Mouse (Mus musculus) E14TG2a.4 (cell line): ENCODE measurements around the gene Rnf19b.

ENCODE experiments used
- H3K27me3 ChIP-seq: 2 replicates; pipeline ENCODE4 v1.6.1; 2014; ENCODE audit warnings: low read length, control low read depth; ENCODE audit not compliant: insufficient read depth
- H3K36me3 ChIP-seq: 2 replicates; pipeline ENCODE4 v1.6.1; 2014; ENCODE audit warnings: low read length, control low read depth; ENCODE audit not compliant: insufficient read depth
- H3K4me1 ChIP-seq: replicated peaks from 2 replicates; pipeline ENCODE4 v1.6.1; 2014; ENCODE audit warnings: low read depth, low read length, control low read depth
- H3K4me3 ChIP-seq: replicated peaks from 2 replicates; pipeline ENCODE4 v1.5.1; 2014; ENCODE audit warnings: mild to moderate bottlenecking, low read length
- H3K9me3 ChIP-seq: 2 replicates; pipeline ENCODE4 v1.6.1; 2014; ENCODE audit warnings: low read length, control low read depth
- CTCF ChIP-seq: conservative IDR thresholded peaks from 2 replicates; pipeline ENCODE4 v1.5.1; 2014; ENCODE audit warnings: low read length
- NANOG ChIP-seq: IDR thresholded peaks from 2 replicates; pipeline ENCODE4 v1.6.1; 2014; ENCODE audit warnings: borderline replicate concordance, low read length, mixed read lengths
- POU5F1 ChIP-seq: IDR thresholded peaks from 2 replicates; pipeline ENCODE4 v1.6.1; 2014; ENCODE audit warnings: low read length, borderline replicate concordance

The Rnf19b gene

DNA sequence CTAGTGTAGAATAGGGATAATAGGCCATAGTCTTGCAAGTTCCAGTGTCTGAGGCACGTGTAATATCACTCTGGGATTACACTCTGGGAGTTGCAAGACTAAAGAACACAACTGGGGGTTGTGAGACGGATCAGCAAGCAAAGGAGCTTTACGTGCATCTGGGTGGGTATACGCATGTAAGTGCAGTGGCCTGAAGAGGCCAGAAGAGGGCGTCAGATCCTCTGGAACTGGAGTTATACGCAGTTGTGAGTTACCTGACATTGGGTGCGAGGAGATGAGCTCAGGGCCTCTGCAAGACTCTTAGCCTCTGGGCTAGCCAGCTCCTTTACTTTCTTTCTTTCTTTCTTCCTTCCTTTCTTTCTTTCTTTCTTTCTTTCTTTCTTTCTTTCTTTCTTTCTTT, 38.9 kb downstream of the Rnf19b start:
- TF ChIP-seq CTCF (peak; percentile 35), NANOG (no peak)
- no peak overlapping the region for H3K4me3 ChIP-seq
- H3K4me1 ChIP-seq = peaks cover 11% of the 10 kb centered on the region
- no peaks in the 10 kb centered on the region for H3K36me3 ChIP-seq
- H3K9me3 ChIP-seq = no peaks in the 10 kb centered on the region
- H3K27me3 ChIP-seq = peaks cover 45% of the 10 kb centered on the region

DNA sequence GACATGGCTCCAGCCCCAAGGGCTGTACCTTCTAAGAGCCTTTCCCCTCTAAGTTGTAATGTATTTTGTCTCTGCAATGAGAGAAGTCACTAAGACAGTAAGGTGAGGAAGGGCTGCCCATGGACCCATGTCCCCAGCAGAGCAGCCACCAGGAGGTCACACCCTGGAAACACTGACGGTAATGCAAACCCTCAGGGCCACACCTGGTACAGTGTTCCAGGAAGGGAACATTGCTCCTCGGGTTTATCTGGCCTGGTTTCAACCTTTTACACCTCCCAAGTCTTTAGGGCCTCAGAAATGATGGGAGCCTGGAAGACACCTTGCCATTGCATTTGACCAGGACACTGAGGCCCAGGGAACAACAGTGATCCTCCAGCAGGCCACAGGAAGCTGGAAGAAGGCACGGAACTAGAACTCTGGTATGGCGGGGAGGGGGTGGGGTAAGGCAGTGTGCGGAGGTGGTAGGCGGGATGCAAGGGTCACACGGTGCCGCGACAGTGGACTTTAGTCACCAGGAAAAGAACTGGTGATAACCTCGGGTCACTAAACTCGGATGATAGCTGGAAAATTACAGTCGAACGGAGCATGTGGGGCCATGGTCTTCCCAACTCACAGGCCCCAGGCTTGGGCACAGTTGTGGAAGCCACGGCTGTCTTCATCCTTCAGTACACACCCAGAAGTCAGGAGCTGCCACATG, 44.2 kb downstream of the Rnf19b start:
- peaks cover 29% of the 10 kb centered on the region for H3K4me1 ChIP-seq
- H3K9me3 ChIP-seq = no peaks in the 10 kb centered on the region
- no peak overlapping the region for H3K4me3 ChIP-seq
- H3K27me3 ChIP-seq = peaks cover 62% of the 10 kb centered on the region
- H3K36me3 ChIP-seq = no peaks in the 10 kb centered on the region
- TF ChIP-seq NANOG (no peak), CTCF (no peak), POU5F1 (no peak)

DNA sequence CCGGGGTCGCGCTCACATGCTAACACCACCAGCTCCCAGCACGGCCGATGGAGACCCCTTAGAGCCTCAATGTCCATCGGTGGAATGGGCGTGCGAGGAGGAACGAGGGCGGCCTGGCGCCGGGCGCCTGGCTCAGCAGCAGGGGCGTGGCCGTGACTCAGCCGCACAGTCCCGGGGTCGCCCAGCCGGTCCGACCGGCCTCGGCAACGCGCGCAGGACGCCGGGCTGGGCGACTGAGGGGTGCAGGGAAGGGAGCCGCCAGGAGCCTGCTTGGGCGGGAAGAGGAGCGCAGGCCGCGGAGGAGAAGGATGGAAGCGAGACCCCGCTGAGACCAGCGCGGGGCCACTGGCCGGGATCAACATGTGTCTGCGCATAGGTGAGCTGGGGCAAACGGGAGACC, 47.3 kb downstream of the Rnf19b start, which contains the start of gene Tmem54:
Gene Tmem54 (plus strand): TSS at position 193 of the 400 bp plus-strand sequence.
- Histone ChIP-seq H3K4me3 (peak within 1 kb of the TSS; percentile 74), H3K36me3 (no peaks in the 10 kb centered on the region), H3K27me3 (peaks cover 75% of the 10 kb centered on the region), H3K9me3 (no peaks in the 10 kb centered on the region), H3K4me1 (peaks cover 46% of the 10 kb centered on the region)
- TF ChIP-seq CTCF (no peak), NANOG (no peak), POU5F1 (no peak)

DNA sequence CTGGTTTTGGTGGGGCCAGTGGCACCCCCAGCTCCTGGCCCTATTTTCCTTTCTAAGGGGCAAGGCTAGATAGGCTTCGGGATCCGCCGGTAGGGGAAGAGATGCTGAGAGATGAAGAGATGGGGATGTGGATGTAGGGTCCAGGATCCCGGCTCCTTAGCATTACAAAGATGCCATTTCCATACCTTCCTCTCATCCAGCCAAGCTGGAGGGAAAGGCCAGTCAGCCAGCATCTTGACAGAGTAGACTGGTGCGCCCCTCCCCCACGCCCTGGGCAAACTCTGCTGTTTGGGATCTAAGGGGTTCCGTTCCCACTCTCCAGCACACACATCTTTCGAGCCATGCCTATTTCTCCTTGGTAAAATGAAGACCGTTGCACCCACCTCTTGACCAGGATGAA, 48.0 kb downstream of the Rnf19b start:
- H3K4me3 ChIP-seq = peak overlapping the region; percentile 74
- H3K4me1 ChIP-seq = peaks cover 53% of the 10 kb centered on the region
- no peaks in the 10 kb centered on the region for H3K36me3 ChIP-seq
- TF ChIP-seq POU5F1 = no peak
- no peak for TF ChIP-seq CTCF
- no peak for TF ChIP-seq NANOG
- no peaks in the 10 kb centered on the region for H3K9me3 ChIP-seq
- H3K27me3 ChIP-seq = peaks cover 78% of the 10 kb centered on the region

DNA sequence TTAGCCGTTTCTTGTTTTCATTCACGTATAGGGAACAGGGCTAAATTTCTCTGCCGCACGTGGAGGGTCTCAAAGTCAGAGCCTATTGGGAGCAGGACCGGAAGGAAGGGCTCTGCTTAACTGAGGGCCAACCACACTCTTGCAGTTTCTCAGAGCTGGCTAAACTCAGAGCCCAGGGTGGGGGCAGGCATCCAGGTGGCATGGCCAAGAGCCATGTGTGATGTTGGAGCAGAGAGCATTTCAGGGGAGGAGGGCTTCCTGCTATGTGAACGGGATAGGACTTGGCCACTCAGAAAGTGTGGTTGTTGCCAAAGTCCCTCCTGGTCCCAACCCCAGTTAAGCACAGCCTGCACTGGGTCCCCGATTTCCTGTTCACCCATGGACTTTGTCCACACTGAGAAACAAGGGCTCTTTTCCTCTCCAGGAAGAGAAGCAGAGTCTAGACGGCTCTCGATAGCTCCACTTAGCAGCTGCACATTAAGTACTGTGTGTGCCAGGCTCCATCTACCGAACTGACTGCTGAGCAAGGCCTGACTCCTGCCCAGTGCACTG, 49.4 kb downstream of the Rnf19b start:
- H3K4me1 ChIP-seq = peaks cover 59% of the 10 kb centered on the region
- H3K9me3 ChIP-seq = no peaks in the 10 kb centered on the region
- no peak for TF ChIP-seq CTCF
- no peak for TF ChIP-seq NANOG
- no peak for TF ChIP-seq POU5F1
- H3K27me3 ChIP-seq = peaks cover 81% of the 10 kb centered on the region
- no peaks in the 10 kb centered on the region for H3K36me3 ChIP-seq
- H3K4me3 ChIP-seq = no peak overlapping the region

DNA sequence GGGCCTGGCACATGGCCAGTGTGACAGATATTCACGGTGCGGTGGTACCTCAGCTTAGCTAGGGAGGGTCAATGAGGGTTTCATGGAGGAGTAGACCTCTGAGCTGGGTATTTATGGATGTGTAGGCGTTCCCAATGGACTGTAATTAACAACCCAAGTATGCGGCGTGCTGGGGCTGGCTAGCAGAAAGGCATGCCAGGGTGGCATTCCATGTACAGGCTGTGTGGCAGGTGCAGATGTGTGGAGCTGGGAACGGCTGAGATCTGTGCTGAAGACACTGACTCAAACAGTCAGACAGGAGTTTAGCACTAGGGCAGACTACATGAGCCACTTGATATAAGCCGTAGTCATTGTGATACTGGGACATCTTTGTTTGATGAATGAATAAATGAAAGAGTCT, 50.6 kb downstream of the Rnf19b start:
- TF ChIP-seq CTCF (no peak), POU5F1 (no peak), NANOG (no peak)
- Histone ChIP-seq H3K4me1 (peaks cover 65% of the 10 kb centered on the region), H3K36me3 (no peaks in the 10 kb centered on the region), H3K4me3 (peak overlapping the region; percentile 39; the same call in 1 of the 2 replicates), H3K9me3 (no peaks in the 10 kb centered on the region), H3K27me3 (peaks cover 78% of the 10 kb centered on the region)

DNA sequence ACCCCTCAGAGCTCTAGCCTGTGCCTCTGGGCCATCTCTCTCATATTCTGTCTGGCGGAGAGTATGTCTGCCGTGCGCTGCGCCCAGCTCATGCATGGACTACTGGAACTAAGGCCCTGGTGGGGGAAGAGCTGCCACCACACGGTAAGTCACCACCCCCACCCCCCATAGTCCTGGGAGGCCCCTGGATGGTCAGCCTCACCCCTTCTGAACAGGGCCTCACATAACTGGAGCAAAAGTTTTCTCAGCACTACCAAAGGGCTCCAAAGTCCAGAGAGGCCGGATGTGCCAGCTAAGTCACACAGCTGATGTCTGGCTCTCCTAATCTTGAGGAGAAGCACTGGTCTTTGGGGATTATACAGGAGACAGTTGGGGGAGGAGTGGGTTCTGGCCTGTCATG, 52.7 kb downstream of the Rnf19b start:
- H3K4me1 ChIP-seq = peaks cover 62% of the 10 kb centered on the region
- peaks cover 78% of the 10 kb centered on the region for H3K27me3 ChIP-seq
- no peaks in the 10 kb centered on the region for H3K9me3 ChIP-seq
- TF ChIP-seq NANOG = no peak
- TF ChIP-seq POU5F1 = no peak
- TF ChIP-seq CTCF = no peak
- no peak overlapping the region for H3K4me3 ChIP-seq
- no peaks in the 10 kb centered on the region for H3K36me3 ChIP-seq

DNA sequence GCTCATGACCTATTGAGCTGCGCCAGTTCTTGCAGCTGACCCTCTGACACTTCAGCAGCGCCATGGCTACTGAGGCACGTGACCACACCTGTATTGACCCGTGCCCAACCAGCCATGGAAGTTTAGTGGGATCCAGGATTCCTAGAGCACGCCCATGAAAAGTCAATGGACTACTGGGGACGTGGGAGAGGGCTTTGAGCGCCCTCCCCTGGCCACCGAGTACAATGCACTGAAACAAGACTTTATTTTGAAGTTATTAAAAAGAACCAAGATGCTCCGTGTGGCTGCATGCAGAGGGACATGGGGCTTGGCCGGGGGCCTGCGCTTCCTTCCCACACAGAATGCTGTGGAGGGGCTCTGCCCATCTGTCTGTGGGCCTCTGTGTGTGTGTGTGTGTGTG, 53.3 kb downstream of the Rnf19b start:
- peak; percentile 64 for TF ChIP-seq CTCF
- no peak for TF ChIP-seq NANOG
- TF ChIP-seq POU5F1 = no peak
- no peaks in the 10 kb centered on the region for H3K36me3 ChIP-seq
- H3K27me3 ChIP-seq = peaks cover 78% of the 10 kb centered on the region
- peaks cover 56% of the 10 kb centered on the region for H3K4me1 ChIP-seq
- H3K9me3 ChIP-seq = no peaks in the 10 kb centered on the region
- no peak overlapping the region for H3K4me3 ChIP-seq
